Mouse (Mus musculus): Measurements from ENCODE around the gene Fbrsl1.
"Not testable (repeated sequence)": the region's sequence is repeated elsewhere in the genome, so short reads cannot be mapped to it uniquely, and the experiment has no call there.

Gene Fbrsl1

DNA sequence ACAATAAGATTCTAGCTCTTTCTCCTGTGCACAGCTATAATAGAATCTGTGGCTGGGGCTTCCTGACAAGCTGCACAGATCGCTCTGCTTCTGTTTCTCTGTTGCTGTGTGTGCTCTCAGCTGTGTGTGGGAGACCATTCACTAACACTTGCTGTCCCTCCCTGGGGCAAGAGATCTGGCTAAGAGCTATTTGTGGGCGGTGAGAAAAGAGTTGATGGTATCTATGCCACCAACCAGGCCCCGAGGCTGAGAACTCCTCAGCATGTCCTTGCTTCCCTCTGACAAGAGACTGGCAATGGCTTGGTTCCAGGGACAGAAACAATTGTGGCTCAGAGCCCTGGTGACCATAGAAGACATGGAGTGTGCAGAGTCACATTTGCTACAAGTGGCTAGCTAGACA is 10.6 kb upstream of the Fbrsl1 start:
- in situ Hi-C loops (cut with MboI; ENCODE audit: unreplicated experiment in 2 of 2), result no loop called here

GRCm38 (mm10) chr5:110455272-110455671 is 7.0 kb upstream of the Fbrsl1 start:
- in situ Hi-C loops (cut with MboI; ENCODE audit: unreplicated experiment in 2 of 2), result no loop called here

DNA sequence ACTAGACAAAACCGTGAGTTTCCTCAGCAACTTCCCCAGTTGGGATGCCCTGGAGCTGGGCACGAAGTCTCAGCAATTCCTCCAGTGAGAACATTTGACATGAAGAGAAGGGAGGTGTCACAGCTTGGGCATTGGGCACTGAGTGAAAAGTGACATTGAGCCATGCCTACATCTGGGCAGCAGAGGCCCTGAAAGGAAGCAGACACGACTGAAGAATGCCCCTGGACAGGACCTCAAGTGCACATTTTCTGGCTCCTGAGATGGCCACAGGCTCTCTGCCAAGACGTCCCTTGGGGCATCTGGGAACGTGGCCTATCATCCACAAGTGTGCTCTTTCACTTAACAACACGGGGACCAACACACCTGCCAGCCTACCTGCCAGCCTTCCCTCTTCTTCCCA is 991 bp upstream of the Fbrsl1 start:
- in situ Hi-C loops (cut with MboI; ENCODE audit: unreplicated experiment in 2 of 2), result no loop called here

DNA sequence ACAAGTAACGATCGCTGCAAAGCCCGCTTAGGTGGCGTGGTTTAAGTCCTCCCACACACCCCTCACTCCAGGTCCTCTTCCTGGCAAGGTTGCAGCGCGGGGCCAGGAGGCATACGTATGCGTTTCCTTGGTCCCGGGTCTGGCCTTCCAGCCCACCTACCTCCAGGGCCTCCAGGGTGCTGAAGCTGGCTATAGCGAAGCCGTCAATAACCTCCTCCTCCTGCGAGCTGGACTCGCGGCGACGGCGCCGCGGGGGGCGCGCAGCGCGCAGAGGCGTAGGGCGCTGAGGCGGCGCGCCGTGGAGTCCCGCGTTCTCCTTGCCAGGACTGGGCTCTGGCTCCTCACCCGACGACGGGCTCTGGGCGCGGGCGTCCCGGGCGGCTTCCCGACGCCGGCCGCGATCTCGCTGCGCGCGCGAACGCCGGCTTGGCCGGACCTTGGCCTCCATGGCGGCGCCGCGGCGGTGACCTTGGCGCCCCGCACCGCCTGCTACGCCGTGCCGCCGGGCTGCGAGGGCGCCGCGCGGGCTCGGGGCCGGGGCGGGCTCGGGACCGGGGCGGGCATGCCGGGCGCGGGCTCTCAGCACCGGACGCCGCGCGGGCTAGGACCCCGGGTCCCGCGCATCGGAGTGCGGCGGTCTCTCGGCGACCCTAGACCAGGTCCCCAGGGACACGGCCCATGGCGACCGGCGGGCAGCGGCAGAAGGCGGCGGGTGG is 425 bp downstream of the Fbrsl1 start:
- in situ Hi-C loops (cut with MboI; ENCODE audit: unreplicated experiment in 2 of 2), result no loop called here

- in situ Hi-C loops (cut with MboI; ENCODE audit: unreplicated experiment in 2 of 2), result no loop called here
Measured at GRCm38 (mm10) chr5:110444509-110444908, 3.8 kb downstream of the Fbrsl1 start.

GRCm38 (mm10) chr5:110442966-110443590 is 5.2 kb downstream of the Fbrsl1 start:
- in situ Hi-C loops (cut with MboI; ENCODE audit: unreplicated experiment in 2 of 2), result no loop called here

GRCm38 (mm10) chr5:110439565-110440310 is 8.6 kb downstream of the Fbrsl1 start:
- in situ Hi-C loops (cut with MboI; ENCODE audit: unreplicated experiment in 2 of 2), result no loop called here

DNA sequence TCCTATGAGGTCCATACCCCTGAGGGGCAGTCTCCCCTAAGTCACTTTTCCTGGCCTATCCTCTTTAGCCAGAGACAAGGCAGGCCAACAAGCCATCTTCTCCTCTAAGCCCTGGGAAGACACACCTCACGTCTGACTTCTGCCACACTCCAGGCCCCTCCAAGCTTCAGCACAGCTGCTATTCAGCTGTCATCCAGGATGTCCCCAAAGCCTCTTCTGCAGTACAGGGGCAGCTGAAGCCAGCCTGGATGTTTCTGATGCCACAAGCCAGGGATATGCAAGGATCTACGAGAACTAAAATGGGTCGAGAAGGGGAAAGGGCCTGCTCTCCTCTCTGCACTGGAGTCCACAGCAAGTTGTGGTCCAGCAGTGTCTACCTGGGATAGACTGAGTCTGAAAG is 9.7 kb downstream of the Fbrsl1 start:
- in situ Hi-C loops (cut with MboI; ENCODE audit: unreplicated experiment in 2 of 2), result no loop called here

DNA sequence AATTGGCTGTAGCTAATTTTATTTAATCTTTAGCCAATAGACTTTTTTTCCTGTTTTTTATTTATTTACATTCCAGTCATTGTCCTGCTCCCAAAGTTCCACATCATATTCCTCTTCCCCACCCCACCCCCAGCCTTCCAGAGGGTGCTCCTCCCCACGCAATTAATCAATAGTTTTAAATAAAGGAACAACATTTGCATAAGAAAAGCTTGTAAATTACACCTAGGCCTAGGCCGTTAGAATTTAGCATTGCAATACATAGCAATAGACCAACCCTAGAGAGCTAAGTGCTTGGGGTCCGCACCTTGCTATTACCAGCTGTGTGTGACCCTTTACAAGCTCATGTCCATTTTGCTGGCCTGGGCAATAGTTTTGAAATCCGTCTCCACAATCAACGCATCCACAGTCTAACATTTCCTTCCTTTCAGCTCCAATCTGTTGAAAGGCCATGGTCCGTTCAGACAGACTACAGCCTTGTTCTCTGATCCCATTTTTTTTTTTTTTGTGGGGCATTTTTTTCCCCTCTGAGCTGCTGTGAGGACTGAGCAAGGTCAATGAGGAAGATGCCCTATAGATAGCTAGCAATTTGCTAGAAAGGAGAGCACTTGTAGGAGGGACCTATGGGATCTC is 10.6 kb downstream of the Fbrsl1 start:
- in situ Hi-C loops (cut with MboI; ENCODE audit: unreplicated experiment in 2 of 2), result no loop called here

GRCm38 (mm10) chr5:110436166-110436565 is 12.1 kb downstream of the Fbrsl1 start:
- in situ Hi-C loops (cut with MboI; ENCODE audit: unreplicated experiment in 2 of 2), result not testable (repeated sequence)

DNA sequence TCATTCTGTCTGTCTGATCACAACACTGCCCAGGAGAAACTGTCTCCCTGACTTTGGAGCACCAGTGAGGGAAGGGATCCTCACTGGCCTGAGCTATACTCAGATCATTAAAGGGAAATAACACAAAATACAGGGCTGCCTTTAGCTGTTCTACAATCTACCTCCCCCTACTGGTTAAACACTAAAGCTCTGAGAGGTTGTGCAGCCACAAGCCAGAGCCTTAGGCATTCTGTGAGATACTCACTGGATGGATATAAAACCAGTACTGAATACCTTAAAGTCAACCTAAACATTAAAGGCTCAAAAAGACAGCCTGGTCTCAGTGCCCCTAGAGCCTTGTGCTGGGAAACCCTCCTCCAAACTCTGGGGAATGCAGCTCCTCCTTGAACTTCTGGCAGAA is 13.5 kb downstream of the Fbrsl1 start:
- in situ Hi-C loops (cut with MboI; ENCODE audit: unreplicated experiment in 2 of 2), result loop anchor here in 1 of 2 experiments (5.0 kb wide), 1 partner anchor 73 kb away; no protein-coding TSS in a partner anchor

DNA sequence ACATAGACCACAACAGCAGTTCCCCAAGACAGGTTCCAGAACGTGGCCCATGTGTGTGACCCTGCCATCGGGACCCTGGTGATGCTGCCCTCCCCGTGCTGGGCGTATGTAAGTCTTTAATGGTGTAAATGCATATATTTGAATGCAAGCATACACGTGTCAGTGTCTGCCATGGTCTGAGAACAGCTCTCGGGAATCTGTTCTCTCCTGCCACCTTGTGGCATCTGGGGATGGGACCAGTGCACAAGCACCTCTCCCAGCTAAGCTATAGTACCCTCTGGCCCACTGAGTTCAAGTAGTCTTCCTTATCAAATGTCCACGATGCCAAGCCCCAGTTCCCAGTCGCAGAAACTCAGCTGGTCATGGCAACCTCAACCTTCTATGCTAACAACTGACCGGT is 19.3 kb downstream of the Fbrsl1 start:
- in situ Hi-C loops (cut with MboI; ENCODE audit: unreplicated experiment in 2 of 2), result loop anchor here (5.0 kb wide), 2 partner anchors 47 to 72 kb away; no protein-coding TSS in a partner anchor

GRCm38 (mm10) chr5:110428290-110428689 is 20.0 kb downstream of the Fbrsl1 start:
- in situ Hi-C loops (cut with MboI; ENCODE audit: unreplicated experiment in 2 of 2), result loop anchor here (5.0 kb wide), 2 partner anchors 46 to 71 kb away; no protein-coding TSS in a partner anchor

- in situ Hi-C loops (cut with MboI; ENCODE audit: unreplicated experiment in 2 of 2), result loop anchor here (5.0 kb wide), 2 partner anchors 43 to 68 kb away; no protein-coding TSS in a partner anchor
Measured at GRCm38 (mm10) chr5:110425187-110425586, 23.1 kb downstream of the Fbrsl1 start.

- in situ Hi-C loops (cut with MboI; ENCODE audit: unreplicated experiment in 2 of 2), result no loop called here
Measured at GRCm38 (mm10) chr5:110424204-110424603, 24.1 kb downstream of the Fbrsl1 start.

GRCm38 (mm10) chr5:110421393-110421792 is 26.9 kb downstream of the Fbrsl1 start:
- in situ Hi-C loops (cut with MboI; ENCODE audit: unreplicated experiment in 2 of 2), result no loop called here

GRCm38 (mm10) chr5:110420950-110421349 is 27.4 kb downstream of the Fbrsl1 start:
- in situ Hi-C loops (cut with MboI; ENCODE audit: unreplicated experiment in 2 of 2), result no loop called here

DNA sequence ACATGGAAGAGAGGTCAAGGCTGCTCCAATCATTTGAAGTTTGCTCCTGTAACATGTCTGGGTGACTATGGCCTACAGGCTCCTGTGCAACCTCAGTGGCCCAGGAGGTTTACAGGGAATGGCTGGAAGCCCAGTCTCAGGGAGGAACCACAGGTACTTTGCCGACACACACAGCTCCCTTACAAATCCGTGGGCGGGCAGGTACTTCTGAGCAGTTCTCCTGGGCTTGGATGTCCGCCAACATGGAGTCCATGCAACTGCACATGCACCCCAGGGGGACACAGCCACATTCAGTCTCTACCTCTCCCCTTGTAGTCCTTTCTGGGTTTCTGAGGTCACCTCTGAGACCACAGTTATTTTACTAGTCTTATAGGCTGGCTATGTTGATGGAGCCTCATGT is 28.1 kb downstream of the Fbrsl1 start:
- in situ Hi-C loops (cut with MboI; ENCODE audit: unreplicated experiment in 2 of 2), result no loop called here

GRCm38 (mm10) chr5:110418523-110418911 is 29.8 kb downstream of the Fbrsl1 start:
- in situ Hi-C loops (cut with MboI; ENCODE audit: unreplicated experiment in 2 of 2), result no loop called here

DNA sequence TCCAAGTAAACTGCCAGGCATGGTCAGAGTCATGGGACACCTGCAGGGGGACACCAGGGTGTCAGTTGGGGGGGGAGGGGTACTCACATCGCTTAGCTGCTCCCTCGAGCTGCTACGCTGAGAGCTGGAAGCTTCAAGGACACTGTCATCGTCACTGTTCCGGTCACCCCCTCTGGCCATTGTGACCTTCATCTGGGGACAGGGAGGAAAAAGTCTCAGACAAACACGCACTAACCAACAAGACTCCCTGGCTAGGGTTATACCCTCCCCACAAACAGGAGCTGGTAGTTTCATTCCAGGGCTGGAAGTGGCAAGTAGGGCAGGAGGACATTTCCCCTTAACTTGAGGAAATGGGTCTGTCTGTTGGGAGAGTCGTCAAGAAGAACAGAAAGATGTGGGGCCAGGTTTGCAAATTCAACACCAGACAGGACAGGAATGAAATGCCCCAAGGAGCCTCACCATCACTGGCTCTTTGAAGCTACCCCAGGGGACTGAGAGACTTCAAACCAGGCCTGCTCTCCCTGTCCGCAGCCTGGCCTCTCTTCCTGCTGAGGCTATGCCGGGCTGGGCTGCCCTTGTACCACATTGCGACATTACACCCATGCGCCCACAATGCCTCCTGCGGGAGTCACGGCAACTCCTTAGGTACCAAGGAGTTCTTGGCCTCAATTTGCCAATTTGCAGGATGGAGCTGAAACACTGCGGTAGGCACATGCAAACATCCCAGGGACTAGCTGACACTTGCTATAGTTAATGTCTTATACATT is 30.4 kb downstream of the Fbrsl1 start:
- in situ Hi-C loops (cut with MboI; ENCODE audit: unreplicated experiment in 2 of 2), result no loop called here

All from v-Abl transformed pro-B cells (cell line).